Mouse (Mus musculus): Measurements from ENCODE around the gene Cx3cr1. TPM values are rescaled to one million over a fixed set of nuclear protein-coding genes. Genes with fewer than 3 reads are reported as not detected.

The Cx3cr1 gene
- 0.16 and 0.40 TPM in 2 replicates for polyA plus RNA-seq (2012; ENCODE audit: low replicate concordance)

GRCm38 (mm10) chr9:120069779-120070178 is at the start of gene Cx3cr1:
TSS of gene Cx3cr1 (minus strand) at chr9:120069879.

GRCm38 (mm10) chr9:120110211-120111018 is 40.7 kb upstream of the Cx3cr1 start, which contains the start of gene Slc25a38:
TSS of gene Slc25a38 (plus strand) at chr9:120110374.

GRCm38 (mm10) chr9:120091696-120092238 is 22.1 kb upstream of the Cx3cr1 start, which contains the start of gene Ccr8:
TSS of gene Ccr8 (plus strand) at chr9:120092114.

DNA sequence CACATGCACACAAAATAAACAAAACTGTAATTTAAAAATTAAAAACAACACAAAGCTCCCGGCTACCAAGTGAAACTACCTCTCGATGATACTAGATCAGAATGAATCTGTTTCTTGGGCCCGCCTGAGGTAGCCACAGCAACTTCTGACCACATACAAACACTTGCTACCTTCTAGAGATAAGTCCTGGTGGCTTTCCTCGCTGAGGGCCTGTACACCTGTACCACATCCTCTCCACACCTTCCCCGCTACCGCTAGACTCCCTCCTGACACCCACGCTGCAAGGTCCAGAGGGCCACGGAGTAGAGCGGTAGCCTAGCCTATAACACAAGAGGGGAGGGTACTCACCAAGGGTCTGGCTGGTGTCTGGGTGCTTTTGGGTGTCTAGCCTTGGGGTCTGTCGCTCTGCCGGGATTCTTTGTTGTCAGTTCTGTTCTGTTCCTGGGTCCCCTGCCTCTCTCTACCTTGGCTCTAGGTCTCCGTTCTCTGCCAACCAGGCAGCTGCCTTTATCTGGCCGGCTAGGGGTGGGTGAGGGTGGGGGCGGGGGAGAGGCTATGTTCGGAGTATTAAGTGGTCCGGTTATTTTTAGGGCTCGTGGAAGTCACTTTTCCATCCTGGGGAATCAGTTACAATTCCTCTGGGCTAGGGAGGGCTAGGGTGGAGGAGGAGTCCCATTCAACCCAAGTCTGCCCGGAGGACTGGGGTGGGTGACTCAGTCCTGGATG is 46.4 kb downstream of the Cx3cr1 start, which contains the start of gene Xirp1:
Gene Xirp1, minus strand, starts transcription at position 513 of the 726 bp plus-strand sequence.

GRCm38 (mm10) chr9:119984536-119985011 is 85.1 kb downstream of the Cx3cr1 start, which contains the start of gene Csrnp1:
TSS of gene Csrnp1 (minus strand) at chr9:119984658.

GRCm38 (mm10) chr9:119937005-119937773 is 132.5 kb downstream of the Cx3cr1 start, which contains the start of the genes Gorasp1 and Ttc21a:
TSS of gene Gorasp1 (minus strand) at chr9:119937565.
TSS of gene Ttc21a (plus strand) at chr9:119937606.

DNA sequence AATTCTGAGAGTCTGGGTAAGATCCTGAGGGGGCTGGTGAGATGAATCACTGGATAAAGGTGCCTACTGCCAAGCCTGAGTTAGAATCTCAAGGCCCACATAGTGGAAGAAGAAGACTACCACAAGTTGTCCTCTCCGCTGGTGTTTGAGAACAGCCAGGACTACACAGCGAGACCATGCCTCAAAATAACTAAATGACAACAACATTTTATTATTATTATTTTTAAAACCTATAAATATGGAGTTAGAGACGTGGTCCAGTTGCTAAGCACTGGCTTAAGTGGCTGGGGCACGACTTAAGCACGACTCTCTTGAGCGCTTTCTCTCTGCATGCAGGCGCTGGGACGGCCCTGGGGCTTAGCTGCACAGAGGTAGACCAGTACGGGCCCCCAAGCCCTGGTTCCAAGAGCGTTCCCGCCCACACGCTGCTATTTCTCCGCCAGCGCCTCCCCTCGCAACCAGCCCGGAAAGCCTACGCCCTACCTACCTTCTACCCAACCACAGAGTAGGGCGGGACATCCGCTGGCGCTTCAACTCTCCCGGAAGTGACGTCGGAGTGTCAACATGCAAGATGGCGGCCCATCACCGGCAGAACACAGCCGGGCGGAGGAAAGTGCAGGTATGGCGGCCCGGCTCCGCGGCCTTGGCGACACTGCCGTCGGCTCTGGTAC is 175.2 kb downstream of the Cx3cr1 start, which contains the start of gene Wdr48:
Gene Wdr48, plus strand, starts transcription at position 540 of the 671 bp plus-strand sequence.

Other genes starting within 250 kb of the Cx3cr1 start
- not detected in 2 replicates for gene Scn11a, start 244.4 kb downstream of the Cx3cr1 start, polyA plus RNA-seq (2012; ENCODE audit: low replicate concordance)
- 7.8 and 24.2 TPM in 2 replicates for gene Wdr48, start 175.0 kb downstream of the Cx3cr1 start, polyA plus RNA-seq (2012; ENCODE audit: low replicate concordance)
- gene Gorasp1, start 132.3 kb downstream of the Cx3cr1 start, polyA plus RNA-seq (2012; ENCODE audit: low replicate concordance): 28.0 and 32.6 TPM in 2 replicates
- 0.05 TPM in 1 of 2 replicates, not detected in the other for gene Ttc21a, start 132.3 kb downstream of the Cx3cr1 start, polyA plus RNA-seq (2012; ENCODE audit: low replicate concordance)
- 14.8 and 27.8 TPM in 2 replicates for gene Csrnp1, start 85.2 kb downstream of the Cx3cr1 start, polyA plus RNA-seq (2012; ENCODE audit: low replicate concordance)
- 0.02 TPM in 1 of 2 replicates, not detected in the other for gene Xirp1, start 46.3 kb downstream of the Cx3cr1 start, polyA plus RNA-seq (2012; ENCODE audit: low replicate concordance)
- not detected in 2 replicates for gene Ccr8, start 22.2 kb upstream of the Cx3cr1 start, polyA plus RNA-seq (2012; ENCODE audit: low replicate concordance)
- gene Slc25a38, start 40.5 kb upstream of the Cx3cr1 start, polyA plus RNA-seq (2012; ENCODE audit: low replicate concordance): 65.3 and 171 TPM in 2 replicates
- 749 and 24,509 TPM in 2 replicates for gene Rpsa, start 57.8 kb upstream of the Cx3cr1 start, polyA plus RNA-seq (2012; ENCODE audit: low replicate concordance)
- not detected in 2 replicates for gene Mobp, start 79.8 kb upstream of the Cx3cr1 start, polyA plus RNA-seq (2012; ENCODE audit: low replicate concordance)
- not detected in 2 replicates for gene Myrip, start 231.6 kb upstream of the Cx3cr1 start, polyA plus RNA-seq (2012; ENCODE audit: low replicate concordance)

Data from leukemia stem cell, adult 10-12 weeks (primary cell).